Mouse (Mus musculus) left cerebral cortex, postnatal 10 days (tissue): ENCODE data around the gene Copz2. TPM values are rescaled to one million over a fixed set of nuclear protein-coding genes. Genes with fewer than 3 reads are reported as not detected.

Experiments
- DNase-seq, 2 experiments: peaks; one replicate each; pipeline ENCODE4 v3.0.0; 2021 to 2022; ENCODE audit warnings: low spot score in 2 of 2, mixed read lengths in 1 of 2; ENCODE audit errors: extremely low spot score in 1 of 2
- intact Hi-C: fragments of 180-260 bp; cut with DNase I; formaldehyde crosslinking; loops from one replicate; pipeline ENCODE4 v1.15.1; 2025
- microRNA-seq: library from miRNA; unstranded; fragments of <30 nt; microRNA quantifications from one replicate; pipeline ENCODE4 v1.2.0, GENCODE M21; 2022
- total RNA-seq, 2 experiments: library from RNA; stranded (reverse); gene quantifications; 2 replicates each; pipeline ENCODE4 v1.2.3; 2021

The Copz2 gene
- total RNA-seq, 2 experiments from 2014 or later = 2.5 to 3.1 TPM

- no peak for DNase-seq
These were observed 37.4 kb downstream of the Copz2 start for GRCm38 (mm10) chr11:96886942-96887546.

GRCm38 (mm10) chr11:96891784-96892527, 42.3 kb downstream of the Copz2 start:
- no peak for DNase-seq
- intact Hi-C loops = no loop called here

More at GRCm38 (mm10) chr11:96886942-96887546, 37.4 kb downstream of the Copz2 start:
- intact Hi-C loops = no loop called here

GRCm38 (mm10) chr11:96893203-96893842, 43.7 kb downstream of the Copz2 start:
- no peak for DNase-seq
- intact Hi-C loops = no loop called here

- DNase-seq = no peak
- intact Hi-C loops = no loop called here
These were observed 46.2 kb downstream of the Copz2 start for GRCm38 (mm10) chr11:96895886-96896285.

- intact Hi-C loops = no loop called here
These were observed 50.0 kb downstream of the Copz2 start for GRCm38 (mm10) chr11:96899449-96900306.

GRCm38 (mm10) chr11:96901332-96901731, 51.7 kb downstream of the Copz2 start:
- DNase-seq = no peak
- intact Hi-C loops = no loop called here

More at GRCm38 (mm10) chr11:96899449-96900306, 50.0 kb downstream of the Copz2 start:
- no peak for DNase-seq

- no peak for DNase-seq
- intact Hi-C loops = no loop called here
These were observed 53.3 kb downstream of the Copz2 start for GRCm38 (mm10) chr11:96902639-96903635.

GRCm38 (mm10) chr11:96906431-96907161, 56.9 kb downstream of the Copz2 start:
- DNase-seq = no peak
- intact Hi-C loops = no loop called here

GRCm38 (mm10) chr11:96908594-96908993, 58.9 kb downstream of the Copz2 start:
- no peak for DNase-seq
- intact Hi-C loops = no loop called here

- intact Hi-C loops = loop anchor here (2.0 to 10.0 kb wide), 2 partner anchors 43 to 115 kb away; partner anchors contain the start of gene Scrn2
- DNase-seq = peak; percentile 69 to 85
These were observed 60.3 kb downstream of the Copz2 start for GRCm38 (mm10) chr11:96910003-96910402.

Small RNA genes lying within 50 kb of the gene (microRNA-seq; reads per million reads assigned to microRNA genes)
- gene Mir152 = 48.9 reads per million, percentile 50 among the genes with 10 or more reads in this experiment

Other genes starting within 250 kb of the Copz2 start
- gene Snx11, start 72.3 kb upstream of the Copz2 start, total RNA-seq = 10 to 100 TPM; 43.1 to 43.2 TPM
- 10 to 100 TPM; 49.3 to 52.2 TPM for gene Cbx1, start 60.7 kb upstream of the Copz2 start, total RNA-seq
- 100 to 1,000 TPM; 167 to 175 TPM for gene Nfe2l1, start 19.9 kb upstream of the Copz2 start, total RNA-seq
- gene Cdk5rap3, start 66.6 kb downstream of the Copz2 start, total RNA-seq = 10 to 100 TPM; 50.5 to 52.5 TPM
- not detected for gene Prr15l, start 78.2 kb downstream of the Copz2 start, total RNA-seq
- 10 to 100 TPM; 30.9 to 32.6 TPM for gene Pnpo, start 94.1 kb downstream of the Copz2 start, total RNA-seq
- 10 to 100 TPM in 1 of 2 experiments, 1 to 10 TPM in 1; 9.9 to 10.7 TPM for gene Sp2, start 133.1 kb downstream of the Copz2 start, total RNA-seq
- gene Sp6, start 163.5 kb downstream of the Copz2 start, total RNA-seq = 1 to 10 TPM; 2.3 to 3.1 TPM
- gene Scrn2, start 180.1 kb downstream of the Copz2 start, total RNA-seq = 1 to 10 TPM; 3.9 to 4.2 TPM
- under 1 TPM; 0.61 to 0.75 TPM for gene Lrrc46, start 191.5 kb downstream of the Copz2 start, total RNA-seq
- 10 to 100 TPM; 69.0 to 69.2 TPM for gene Mrpl10, start 191.7 kb downstream of the Copz2 start, total RNA-seq
- 10 to 100 TPM; 11.3 to 12.8 TPM for gene Osbpl7, start 200.8 kb downstream of the Copz2 start, total RNA-seq